Mouse (Mus musculus) liver, embryonic 15.5 days (tissue): ENCODE data around the gene Cabp2. TPM values are rescaled to one million over a fixed set of nuclear protein-coding genes. Genes with fewer than 3 reads are reported as not detected.
"Not testable (repeated sequence)": the region's sequence is repeated elsewhere in the genome, so short reads cannot be mapped to it uniquely, and the experiment has no call there.

Experiments used
- ATAC-seq: fragments of 200-750 bp; cut with Nextera tagmentation; 2 replicates; pipeline ENCODE4 v1.8.0; 2017; ENCODE audit warnings: moderate number of reproducible peaks, mild to moderate bottlenecking, moderate library complexity; ENCODE audit not compliant: insufficient read depth
- H3K27ac ChIP-seq: fragments of 300-500 bp; sonication (generic); replicated peaks from 2 replicates; pipeline ENCODE4 v1.5.1; 2015; ENCODE audit warnings: mild to moderate bottlenecking, inconsistent platforms
- H3K27me3 ChIP-seq: fragments of 300-500 bp; sonication (generic); 2 replicates; pipeline ENCODE4 v1.6.1; 2015; ENCODE audit warnings: mild to moderate bottlenecking, inconsistent platforms
- H3K36me3 ChIP-seq: fragments of 300-500 bp; sonication (generic); replicated peaks from 2 replicates; pipeline ENCODE4 v1.6.1; 2015; ENCODE audit warnings: moderate library complexity, mild to moderate bottlenecking, inconsistent platforms
- H3K4me1 ChIP-seq: fragments of 300-500 bp; sonication (generic); replicated peaks from 2 replicates; pipeline ENCODE4 v1.6.1; 2015; ENCODE audit warnings: inconsistent platforms
- H3K4me2 ChIP-seq: fragments of 300-500 bp; sonication (generic); 2 replicates; pipeline ENCODE4 v1.6.1; 2015; ENCODE audit warnings: moderate library complexity, mild to moderate bottlenecking, inconsistent platforms
- H3K4me3 ChIP-seq: fragments of 300-500 bp; sonication (generic); replicated peaks from 2 replicates; pipeline ENCODE4 v1.5.1; 2015; ENCODE audit warnings: mild to moderate bottlenecking, inconsistent platforms
- H3K9ac ChIP-seq: fragments of 300-500 bp; sonication (generic); 2 replicates; pipeline ENCODE4 v1.6.1; 2015; ENCODE audit warnings: moderate library complexity, mild to moderate bottlenecking, inconsistent platforms
- H3K9me3 ChIP-seq: fragments of 300-500 bp; sonication (generic); replicated peaks from 2 replicates; pipeline ENCODE4 v1.6.1; 2016; ENCODE audit warnings: inconsistent platforms
- WGBS: fragments of 180-500 bp; shearing (Covaris S2); methylation state at CpG from one replicate; pipeline ENCODE4 v1.1.7; 2015; ENCODE audit warnings: mixed read lengths; ENCODE audit not compliant: insufficient replicate concordance; 5-methylcytosine and 5-hydroxymethylcytosine counted together
- polyA plus RNA-seq: library from polyadenylated mRNA; unstranded; fragments of >200 nt; fragmentation: Nextera tagmentation; extraction: Ambion mirVana; gene quantifications from 2 replicates; pipeline ENCODE4 v1.2.1, GENCODE M21; 2015

Gene Cabp2
- polyA plus RNA-seq, 1 experiment from 2014 or later = 0.38 TPM

DNA sequence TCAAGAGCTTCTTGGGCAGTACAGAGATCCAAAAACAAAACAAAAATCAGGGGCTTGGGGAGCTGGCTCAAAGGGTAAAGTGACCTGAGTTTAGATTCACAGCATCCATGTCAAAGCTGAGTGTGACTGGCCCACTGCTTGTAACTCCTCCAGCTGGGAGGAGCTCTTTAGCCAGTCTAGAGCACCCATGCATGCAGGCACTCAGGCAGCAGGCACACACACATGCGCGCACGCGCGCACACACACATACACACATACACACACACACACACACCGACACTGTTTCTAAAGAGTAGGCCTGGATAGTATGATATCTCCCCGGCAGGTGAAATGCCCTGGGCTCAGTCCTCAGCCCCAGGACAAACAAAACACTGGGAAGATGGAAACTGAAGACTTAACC is 35.6 kb downstream of the Cabp2 start:
- Histone ChIP-seq H3K4me1 (peaks cover 53% of the 10 kb centered on the region), H3K36me3 (peaks cover 57% of the 10 kb centered on the region), H3K4me3 (no peak overlapping the region), H3K27me3 (no peaks in the 10 kb centered on the region), H3K9me3 (no peaks in the 10 kb centered on the region), H3K27ac (no peak overlapping the region), H3K9ac (no peak overlapping the region), H3K4me2 (no peak overlapping the region)
- no peak for ATAC-seq
- WGBS = 92% methylated on average over 7 of the region's 7 CpGs

DNA sequence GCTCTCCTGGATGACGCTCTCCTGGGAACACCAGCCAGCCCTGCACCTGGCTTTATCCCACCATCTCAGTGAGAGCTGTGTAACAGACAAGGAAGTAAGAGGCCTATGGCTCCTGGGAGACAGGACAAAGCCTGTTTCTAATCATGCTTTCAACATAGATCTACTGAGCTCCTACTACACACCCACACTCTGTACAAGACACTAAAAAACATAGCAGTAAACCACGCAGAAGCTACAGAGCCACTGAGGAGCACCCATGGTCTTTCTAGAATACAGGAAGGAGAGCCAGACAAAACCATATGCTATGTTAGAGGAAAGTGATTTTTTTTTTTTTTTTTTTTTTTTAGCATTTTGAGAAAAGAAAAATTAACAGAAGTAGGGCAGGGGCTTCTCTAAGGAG is 37.0 kb downstream of the Cabp2 start:
- H3K4me1 ChIP-seq = peaks cover 53% of the 10 kb centered on the region

DNA sequence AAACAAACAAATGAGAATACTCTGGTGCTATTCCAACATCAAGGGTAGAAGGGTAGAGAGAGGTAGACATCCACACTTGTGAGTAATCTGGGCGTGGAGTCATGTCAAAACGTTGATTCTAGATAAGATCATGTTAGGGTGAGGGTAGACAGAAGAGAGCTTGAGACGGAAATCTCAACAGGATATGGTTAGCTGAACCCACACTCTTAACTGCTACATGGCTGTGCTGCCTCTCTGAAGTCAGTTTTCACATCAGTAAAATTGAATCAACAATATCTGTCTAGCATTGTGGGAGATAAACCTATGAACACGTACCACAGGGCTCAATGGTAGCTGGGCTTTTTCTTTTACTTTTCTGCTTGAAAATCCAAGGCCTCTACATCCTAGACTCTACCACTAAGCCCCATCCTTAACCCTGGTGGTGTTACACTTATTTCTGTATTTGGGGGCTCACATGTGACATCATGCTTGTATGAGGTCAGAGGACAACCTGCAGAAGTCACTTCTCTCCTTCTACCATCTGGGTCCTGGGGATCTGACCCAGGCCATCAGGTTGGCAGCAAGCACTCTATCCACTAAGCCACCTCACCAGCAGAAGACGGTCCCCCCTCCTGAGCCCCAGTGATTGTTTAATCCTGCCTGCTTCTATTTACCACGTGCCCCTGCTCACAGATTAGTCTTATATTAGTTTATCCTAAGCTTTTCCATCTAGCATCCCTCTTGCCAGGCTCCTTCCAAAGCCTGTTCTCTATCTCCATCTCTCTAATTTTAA is 38.5 kb downstream of the Cabp2 start:
- Histone ChIP-seq H3K36me3 (peaks cover 33% of the 10 kb centered on the region), H3K9me3 (no peaks in the 10 kb centered on the region), H3K4me3 (no peak overlapping the region), H3K4me1 (peaks cover 55% of the 10 kb centered on the region), H3K27ac (no peak overlapping the region), H3K9ac (no peak overlapping the region), H3K27me3 (no peaks in the 10 kb centered on the region), H3K4me2 (peak overlapping the region; percentile 80; the same call in 1 of the 2 replicates)
- ATAC-seq = no peak
- WGBS = 56% methylated on average over 6 of the region's 6 CpGs

More for the DNA sequence above, 37.0 kb downstream of the Cabp2 start:
- no peak overlapping the region for H3K4me3 ChIP-seq
- no peak overlapping the region for H3K27ac ChIP-seq
- 77% methylated on average over 2 of the region's 2 CpGs for whole genome bisulfite sequencing
- no peaks in the 10 kb centered on the region for H3K27me3 ChIP-seq
- no peak for ATAC-seq
- H3K4me2 ChIP-seq = no peak overlapping the region
- H3K9ac ChIP-seq = no peak overlapping the region
- H3K9me3 ChIP-seq = no peaks in the 10 kb centered on the region
- H3K36me3 ChIP-seq = peaks cover 45% of the 10 kb centered on the region

DNA sequence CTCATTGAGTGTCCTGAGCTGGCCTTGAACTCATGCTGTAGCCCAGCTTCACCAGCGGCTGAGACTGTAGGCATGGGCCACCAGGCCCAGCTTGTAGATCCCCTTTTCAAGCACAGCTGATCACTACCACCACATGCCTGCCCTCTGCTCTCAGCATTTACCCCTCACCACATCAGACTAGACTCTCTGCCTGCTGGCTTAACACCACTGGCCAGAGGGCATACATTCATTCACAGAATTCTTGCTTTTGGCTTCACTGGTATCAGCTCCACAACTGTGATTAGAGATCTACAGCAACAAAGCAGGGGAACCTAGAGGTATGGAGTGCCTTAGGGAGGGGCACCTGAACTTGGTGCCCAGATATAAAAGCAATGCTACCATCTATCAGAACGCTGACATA is 39.1 kb downstream of the Cabp2 start:
- peaks cover 60% of the 10 kb centered on the region for H3K4me1 ChIP-seq
- WGBS = 86% methylated on average over 2 of the region's 2 CpGs
- H3K36me3 ChIP-seq = peaks cover 27% of the 10 kb centered on the region
- no peak for ATAC-seq
- H3K27ac ChIP-seq = no peak overlapping the region
- no peaks in the 10 kb centered on the region for H3K9me3 ChIP-seq
- no peak overlapping the region for H3K9ac ChIP-seq
- H3K27me3 ChIP-seq = no peaks in the 10 kb centered on the region
- H3K4me2 ChIP-seq = peak overlapping the region; percentile 80
- H3K4me3 ChIP-seq = no peak overlapping the region

DNA sequence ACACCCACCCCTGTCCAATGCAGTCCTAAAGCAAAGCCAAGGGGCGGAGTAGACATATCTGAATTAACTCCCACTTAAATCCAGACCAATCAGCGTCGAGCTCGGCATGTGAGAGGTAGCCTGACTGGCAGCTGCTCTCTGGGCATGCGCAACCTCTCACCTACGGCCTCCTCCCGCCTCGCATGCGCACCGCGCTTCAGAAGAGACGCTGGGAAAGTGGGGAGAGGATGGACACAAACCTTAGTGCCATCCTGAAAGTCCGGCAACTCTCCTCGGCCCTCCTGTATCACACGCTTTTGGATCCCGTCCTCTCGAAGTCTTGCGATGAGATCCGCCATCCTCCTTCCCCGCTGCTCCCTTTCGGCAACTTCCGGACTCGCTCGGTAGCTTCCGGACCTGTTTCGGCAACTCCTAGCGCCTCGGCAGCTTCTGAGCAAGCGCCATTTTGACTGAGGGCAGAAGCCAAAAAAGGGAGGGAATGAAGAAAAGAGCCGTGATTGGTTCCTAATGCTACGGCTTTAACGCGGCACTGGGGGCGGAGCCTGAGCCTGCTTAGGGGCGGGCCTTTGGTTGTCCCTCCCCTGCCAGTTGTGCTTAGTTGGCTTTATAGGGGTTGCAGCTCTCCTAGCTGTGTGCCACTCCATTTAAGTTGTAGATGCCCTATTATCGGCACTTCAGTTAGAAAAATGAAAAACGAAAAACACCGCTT is 39.9 kb downstream of the Cabp2 start:
- Histone ChIP-seq H3K4me2 (peak overlapping the region; percentile 80), H3K27ac (peak overlapping the region; percentile 79), H3K27me3 (no peaks in the 10 kb centered on the region), H3K4me1 (peaks cover 60% of the 10 kb centered on the region), H3K9me3 (no peaks in the 10 kb centered on the region), H3K4me3 (peak overlapping the region; percentile 59), H3K36me3 (peaks cover 19% of the 10 kb centered on the region), H3K9ac (peak overlapping the region; percentile 49)
- WGBS = 2% methylated on average over 38 of the region's 38 CpGs
- ATAC-seq = peak; percentile 56

DNA sequence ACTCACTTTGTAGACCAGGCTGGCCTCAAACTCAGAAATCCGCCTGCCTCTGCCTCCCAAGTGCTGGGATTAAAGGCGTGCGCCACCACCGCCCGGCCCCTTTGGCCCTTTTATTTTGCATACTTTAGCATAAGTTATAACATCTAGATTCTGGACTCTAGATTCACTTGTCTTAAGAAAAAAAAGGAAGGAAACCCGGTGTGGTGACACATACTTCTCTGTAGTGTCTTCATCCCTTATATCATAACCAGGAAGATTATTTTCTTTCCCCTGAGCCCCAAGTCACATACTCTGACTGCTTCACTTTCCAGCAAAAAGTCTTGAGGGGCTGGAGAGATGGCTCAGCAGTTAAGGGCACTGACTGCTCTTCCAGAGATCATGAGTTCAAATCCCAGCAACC is 40.5 kb downstream of the Cabp2 start:
- peaks cover 13% of the 10 kb centered on the region for H3K36me3 ChIP-seq
- WGBS = 35% methylated on average over 6 of the region's 6 CpGs
- ATAC-seq = not testable (repeated sequence)

DNA sequence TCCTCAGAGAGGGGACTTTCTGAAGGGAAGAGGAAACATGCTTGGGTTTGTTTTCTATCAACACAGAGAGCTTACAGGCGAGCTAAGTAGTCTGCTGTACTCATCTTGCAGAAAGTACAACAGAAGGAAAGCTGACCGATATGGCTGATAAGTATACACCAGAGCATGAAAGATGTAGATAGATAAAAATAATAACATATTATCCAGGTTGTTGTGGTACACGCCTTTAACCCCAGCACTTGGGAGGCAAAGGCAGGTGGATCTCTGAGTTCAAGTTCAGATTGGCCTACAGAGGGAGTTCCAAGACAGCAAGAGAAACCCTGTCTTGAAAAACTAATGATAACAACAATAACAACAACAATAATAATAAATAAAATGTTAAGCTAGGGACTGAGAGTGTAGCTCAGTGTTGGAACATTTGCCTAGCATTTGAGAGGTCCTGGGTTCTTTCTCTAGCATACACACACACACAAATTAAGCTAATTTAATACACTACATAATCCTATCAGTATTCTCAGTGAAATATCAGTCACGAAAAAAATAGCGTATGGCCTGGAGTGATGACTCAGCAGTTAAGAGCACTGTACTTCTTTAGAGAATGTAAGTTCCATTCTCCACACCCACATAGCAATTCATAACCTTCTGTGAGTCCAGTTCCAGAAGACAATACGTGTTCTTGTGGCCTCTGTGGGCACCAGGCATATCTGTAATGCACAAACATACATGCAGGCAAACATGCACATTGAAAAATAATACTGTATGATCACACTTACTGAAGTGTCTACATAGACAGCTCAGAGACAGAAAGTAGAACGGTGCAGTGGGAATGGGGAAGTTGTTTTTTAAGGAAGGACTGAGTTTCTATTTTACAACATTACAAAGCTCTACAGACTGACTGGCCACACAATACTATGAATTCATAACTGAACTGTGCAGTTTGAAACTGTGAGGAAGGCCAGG is 41.3 kb downstream of the Cabp2 start:
- Histone ChIP-seq H3K27me3 (no peaks in the 10 kb centered on the region), H3K4me2 (peak overlapping the region; percentile 31), H3K9ac (no peak overlapping the region; the same call in 1 of the 2 replicates), H3K4me1 (peaks cover 75% of the 10 kb centered on the region), H3K27ac (peak overlapping the region; percentile 79), H3K4me3 (no peak overlapping the region), H3K36me3 (peaks cover 8% of the 10 kb centered on the region; the same call in 1 of the 2 replicates), H3K9me3 (no peaks in the 10 kb centered on the region)
- no peak for ATAC-seq
- 25% methylated on average over 7 of the region's 7 CpGs for WGBS

More for the DNA sequence above, 40.5 kb downstream of the Cabp2 start:
- Histone ChIP-seq H3K4me2 (peak overlapping the region; percentile 80), H3K4me3 (peak overlapping the region; percentile 59), H3K4me1 (peaks cover 67% of the 10 kb centered on the region), H3K27ac (peak overlapping the region; percentile 79)
- H3K9ac ChIP-seq, H3K27me3 ChIP-seq, H3K9me3 ChIP-seq: not testable (repeated sequence)

DNA sequence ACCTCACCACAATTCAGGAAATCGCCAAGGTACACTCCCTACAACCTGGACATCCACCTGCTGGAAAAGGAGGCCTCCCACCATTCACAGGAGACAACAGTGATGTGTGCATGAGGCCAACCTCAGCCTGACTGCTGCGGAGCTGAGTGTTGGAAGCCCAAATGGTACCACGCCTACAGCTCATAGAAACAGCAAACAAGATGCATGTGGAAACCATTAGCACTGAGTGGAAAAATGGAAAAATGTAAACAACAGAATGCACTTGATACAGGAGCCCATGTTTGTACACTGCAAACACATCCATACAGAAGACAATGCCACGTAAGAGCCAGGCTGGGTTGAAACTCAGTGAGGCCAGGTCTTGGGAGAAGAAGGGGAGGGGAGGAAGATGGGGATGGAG is 43.1 kb downstream of the Cabp2 start:
- WGBS = 83% methylated on average over 4 of the region's 4 CpGs
- Histone ChIP-seq H3K36me3 (peaks cover 20% of the 10 kb centered on the region), H3K9ac (no peak overlapping the region), H3K4me1 (peaks cover 89% of the 10 kb centered on the region), H3K27ac (peak overlapping the region; percentile 79), H3K27me3 (no peaks in the 10 kb centered on the region), H3K4me3 (no peak overlapping the region), H3K9me3 (no peaks in the 10 kb centered on the region), H3K4me2 (peak overlapping the region; percentile 79; the same call in 1 of the 2 replicates)
- ATAC-seq = no peak

DNA sequence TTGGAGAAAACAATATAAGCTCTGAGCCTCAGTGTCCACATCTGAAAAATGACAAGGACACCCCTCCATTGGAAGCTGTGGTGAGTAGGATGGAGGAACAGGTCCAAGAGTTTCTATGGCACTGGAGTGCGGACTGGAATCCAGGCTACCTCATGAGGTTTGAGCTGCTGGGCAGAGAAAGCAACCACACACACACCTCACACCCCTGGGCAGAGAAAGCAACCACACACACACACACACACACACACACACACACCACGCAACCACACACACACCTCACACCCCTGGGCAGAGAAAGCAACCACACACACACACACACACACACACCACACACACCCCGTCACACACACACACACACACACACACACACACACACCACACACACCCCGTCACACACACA is 43.9 kb downstream of the Cabp2 start:
- 13% methylated on average over 4 of the region's 4 CpGs for WGBS

DNA sequence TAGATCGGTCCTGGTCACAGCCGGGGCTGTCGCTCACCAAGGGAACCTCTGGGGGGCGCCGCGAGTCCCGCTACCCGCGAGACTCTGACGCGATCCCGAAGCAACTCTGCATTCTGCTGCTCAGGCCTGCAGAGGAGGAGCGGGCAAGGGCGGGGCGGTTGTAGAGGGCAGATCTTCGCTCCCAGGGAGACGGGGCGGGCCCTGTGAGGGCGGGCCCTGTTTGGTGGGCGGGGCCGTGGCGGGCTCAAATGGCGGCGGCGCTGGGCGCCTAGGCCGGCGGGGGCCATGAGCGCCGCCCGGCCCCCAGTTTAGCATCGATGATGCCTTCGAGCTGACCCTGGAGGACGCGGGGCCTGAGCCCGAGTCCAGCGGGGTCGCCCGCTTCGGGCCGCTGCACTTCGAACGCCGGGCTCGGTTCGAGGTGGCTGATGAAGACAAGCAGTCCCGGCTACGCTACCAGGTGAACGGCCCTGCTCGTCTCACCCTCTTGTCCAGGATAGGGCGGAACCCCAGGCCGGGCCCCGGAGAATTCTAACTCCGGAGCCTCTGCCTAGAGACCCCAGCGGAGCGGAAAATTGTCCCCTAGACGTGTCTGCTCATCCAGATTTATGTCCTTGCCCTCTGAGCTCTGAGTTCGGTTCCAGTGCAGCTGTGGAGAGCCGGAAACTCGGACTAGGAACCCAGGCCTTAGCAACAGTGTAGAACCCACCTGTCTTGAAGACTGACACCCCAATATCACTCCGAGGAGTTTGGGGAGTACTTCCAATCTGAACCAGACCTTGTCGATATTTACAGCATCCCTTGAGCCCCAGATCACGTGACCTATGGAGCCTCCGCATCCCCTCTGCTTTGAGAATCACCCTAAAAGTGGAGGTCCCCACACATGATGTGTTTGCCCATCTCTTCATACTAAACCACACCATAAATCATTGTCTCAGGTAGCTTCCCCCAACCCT is 44.6 kb downstream of the Cabp2 start, which contains the start of gene Aip:
TSS of gene Aip (minus strand) at position 118 of the 956 bp plus-strand sequence.
- Histone ChIP-seq H3K9ac (peak within 1 kb of the TSS; percentile 85), H3K36me3 (peaks cover 31% of the 10 kb centered on the region), H3K27me3 (no peaks in the 10 kb centered on the region), H3K4me3 (peak within 1 kb of the TSS; percentile 77), H3K27ac (peak within 1 kb of the TSS; percentile 79), H3K4me1 (peaks cover 89% of the 10 kb centered on the region), H3K9me3 (no peaks in the 10 kb centered on the region), H3K4me2 (peak within 1 kb of the TSS; percentile 79)
- 1% methylated on average over 64 of the region's 64 CpGs for WGBS
- peak; percentile 91 for ATAC-seq

More for the DNA sequence above, 43.9 kb downstream of the Cabp2 start:
- H3K4me2 ChIP-seq = peak overlapping the region; percentile 79
- not testable (repeated sequence) for H3K27me3 ChIP-seq, H3K9me3 ChIP-seq
- H3K4me3 ChIP-seq = peak overlapping the region; percentile 77
- ATAC-seq = peak; percentile 9
- H3K27ac ChIP-seq = peak overlapping the region; percentile 79
- peak overlapping the region; percentile 43; the same call in 1 of the 2 replicates for H3K9ac ChIP-seq
- peaks cover 89% of the 10 kb centered on the region for H3K4me1 ChIP-seq
- H3K36me3 ChIP-seq = peaks cover 28% of the 10 kb centered on the region
